Mouse (Mus musculus) CH12.LX (cell line): ENCODE measurements around the gene Rap1b. TPM values are rescaled to one million over a fixed set of nuclear protein-coding genes. Genes with fewer than 3 reads are reported as not detected.

Experiments
- DNase-seq: peaks from one replicate; pipeline ENCODE4 v3.0.0-alpha.2; 2013; ENCODE audit errors: extremely low read depth
- H3K27ac ChIP-seq: 2 replicates; pipeline ENCODE4 v1.5.1; 2012; ENCODE audit warnings: low read depth, mild to moderate bottlenecking, control low read depth, moderate library complexity; ENCODE audit not compliant: insufficient read depth
- H3K27me3 ChIP-seq: replicated peaks from 2 replicates; pipeline ENCODE3; 2012; ENCODE audit warnings: inconsistent platforms
- H3K36me3 ChIP-seq, 2 experiments: replicated peaks in 1 of 2; 2 replicates each; pipeline versions ENCODE3 to v1.6.1; 2012; ENCODE audit warnings: inconsistent platforms in 1 of 2, low read length in 1 of 2, mild to moderate bottlenecking in 1 of 2, mixed read lengths in 1 of 2, moderate library complexity in 1 of 2; ENCODE audit not compliant: control insufficient read depth in 1 of 2, insufficient read depth in 1 of 2
- H3K4me1 ChIP-seq, 2 experiments: 2 replicates each; pipeline ENCODE4 v1.6.1; 2012; ENCODE audit warnings: inconsistent platforms in 1 of 2, moderate library complexity in 1 of 2; ENCODE audit not compliant: insufficient read depth in 2 of 2, control insufficient read depth in 1 of 2
- H3K4me2 ChIP-seq: 2 replicates; pipeline ENCODE4 v1.6.1; 2012; ENCODE audit warnings: low read depth, mild to moderate bottlenecking, control low read depth; ENCODE audit not compliant: poor library complexity, insufficient read depth, severe bottlenecking
- H3K4me3 ChIP-seq, 3 experiments: fragments of 150-350 bp in 1 of 3; sonication (generic) in 1 of 3; replicated peaks in 1 of 3; 2 replicates each; pipeline versions ENCODE3 to v1.5.1; 2011 to 2012; ENCODE audit warnings: low read depth in 2 of 3, low read length in 2 of 3, mild to moderate bottlenecking in 2 of 3, moderate library complexity in 2 of 3, control low read depth in 1 of 3, improper control_type of control experiment in 1 of 3, inconsistent platforms in 1 of 3, mixed read lengths in 1 of 3; ENCODE audit not compliant: poor library complexity in 1 of 3
- H3K79me2 ChIP-seq: replicated peaks from 2 replicates; pipeline ENCODE4 v1.6.1; 2012; ENCODE audit warnings: mild to moderate bottlenecking, moderate library complexity; ENCODE audit not compliant: control insufficient read depth, poor library complexity, insufficient read depth, severe bottlenecking; ENCODE audit errors: extremely low read depth
- H3K9ac ChIP-seq: 2 replicates; pipeline ENCODE4 v1.6.1; 2012; ENCODE audit warnings: low read depth, mild to moderate bottlenecking, control low read depth, moderate library complexity; ENCODE audit not compliant: insufficient read depth
- H3K9me3 ChIP-seq: replicated peaks from 2 replicates; pipeline ENCODE3; 2012; ENCODE audit warnings: low read length, inconsistent platforms, mixed read lengths
- CHD1 ChIP-seq: IDR thresholded peaks from 2 replicates; pipeline ENCODE4 v1.6.1; 2012; ENCODE audit warnings: low read depth, low read length, improper control_type of control experiment, inconsistent platforms
- CHD2 ChIP-seq: IDR thresholded peaks from 2 replicates; pipeline ENCODE4 v1.6.1; 2011; ENCODE audit warnings: low read length, improper control_type of control experiment
- E2F4 ChIP-seq: IDR thresholded peaks from 2 replicates; pipeline ENCODE4 v1.6.1; 2011; ENCODE audit warnings: low read depth, low read length, improper control_type of control experiment; ENCODE audit not compliant: insufficient replicate concordance
- ELF1 ChIP-seq: IDR thresholded peaks from 2 replicates; pipeline ENCODE4 v1.6.1; 2014; ENCODE audit warnings: low read depth, mild to moderate bottlenecking, inconsistent platforms, low read length, improper control_type of control experiment
- EP300 ChIP-seq: IDR thresholded peaks from 2 replicates; pipeline ENCODE4 v1.6.1; 2011; ENCODE audit warnings: low read length, improper control_type of control experiment
- ETS1 ChIP-seq: conservative IDR thresholded peaks from 2 replicates; pipeline ENCODE4 v1.6.1; 2012; ENCODE audit warnings: low read depth, mild to moderate bottlenecking, inconsistent platforms, low read length, improper control_type of control experiment, moderate library complexity
- GABPA ChIP-seq: IDR thresholded peaks from 2 replicates; pipeline ENCODE4 v1.6.1; 2012; ENCODE audit warnings: low read depth, low read length, improper control_type of control experiment, inconsistent platforms; ENCODE audit not compliant: insufficient replicate concordance
- HCFC1 ChIP-seq: IDR thresholded peaks from 2 replicates; pipeline ENCODE4 v1.6.1; 2012; ENCODE audit warnings: low read depth, mild to moderate bottlenecking, inconsistent platforms, low read length, improper control_type of control experiment
- IRF4 ChIP-seq: IDR thresholded peaks from 2 replicates; pipeline ENCODE4 v1.6.1; 2014; ENCODE audit warnings: low read depth, mild to moderate bottlenecking, inconsistent platforms, low read length, improper control_type of control experiment
- JUN ChIP-seq: IDR thresholded peaks from 2 replicates; pipeline ENCODE4 v1.6.1; 2011; ENCODE audit warnings: low read depth, mild to moderate bottlenecking, low read length, improper control_type of control experiment, moderate library complexity; ENCODE audit not compliant: insufficient read depth
- JUND ChIP-seq: conservative IDR thresholded peaks from 2 replicates; pipeline ENCODE4 v1.6.1; 2011; ENCODE audit warnings: low read depth, low read length, improper control_type of control experiment
- MAFK ChIP-seq: IDR thresholded peaks from 2 replicates; pipeline ENCODE4 v1.6.1; 2011; ENCODE audit warnings: low read length, improper control_type of control experiment; ENCODE audit not compliant: insufficient replicate concordance
- MEF2A ChIP-seq: IDR thresholded peaks from 2 replicates; pipeline ENCODE4 v1.6.1; 2014; ENCODE audit warnings: low read depth, mild to moderate bottlenecking, inconsistent platforms, low read length, improper control_type of control experiment, borderline replicate concordance
- MXI1 ChIP-seq: IDR thresholded peaks from 2 replicates; pipeline ENCODE4 v1.6.1; 2011; ENCODE audit warnings: mild to moderate bottlenecking, low read depth, low read length, improper control_type of control experiment
- MYC ChIP-seq: IDR thresholded peaks from 2 replicates; pipeline ENCODE4 v1.6.1; 2011; ENCODE audit warnings: low read depth, mild to moderate bottlenecking, improper control_type of control experiment, low read length
- NELFE ChIP-seq: IDR thresholded peaks from 2 replicates; pipeline ENCODE4 v1.6.1; 2011; ENCODE audit warnings: low read depth, low read length, improper control_type of control experiment
- NRF1 ChIP-seq: IDR thresholded peaks from 2 replicates; pipeline ENCODE4 v1.6.1; 2014; ENCODE audit warnings: low read depth, mild to moderate bottlenecking, inconsistent platforms, low read length, improper control_type of control experiment, moderate library complexity
- POLR2AphosphoS2 ChIP-seq: IDR thresholded peaks from 2 replicates; pipeline ENCODE4 v1.6.1; 2011; ENCODE audit warnings: low read depth, low read length, improper control_type of control experiment
- RAD21 ChIP-seq: IDR thresholded peaks from 2 replicates; pipeline ENCODE4 v1.6.1; 2011; ENCODE audit warnings: low read depth, mild to moderate bottlenecking, low read length, improper control_type of control experiment, moderate library complexity
- SIN3A ChIP-seq: IDR thresholded peaks from 2 replicates; pipeline ENCODE4 v1.6.1; 2012; ENCODE audit warnings: low read length, improper control_type of control experiment, inconsistent platforms
- SMC3 ChIP-seq: IDR thresholded peaks from 2 replicates; pipeline ENCODE4 v1.6.1; 2011; ENCODE audit warnings: low read depth, low read length, improper control_type of control experiment
- TCF12 ChIP-seq: IDR thresholded peaks from 2 replicates; pipeline ENCODE4 v1.6.1; 2014; ENCODE audit warnings: low read depth, mild to moderate bottlenecking, inconsistent platforms, low read length, improper control_type of control experiment
- USF1 ChIP-seq: IDR thresholded peaks from 2 replicates; pipeline ENCODE4 v1.6.1; 2014; ENCODE audit warnings: low read depth, mild to moderate bottlenecking, inconsistent platforms, low read length, improper control_type of control experiment
- ZC3H11A ChIP-seq: IDR thresholded peaks from 2 replicates; pipeline ENCODE4 v1.6.1; 2012; ENCODE audit warnings: low read depth, mild to moderate bottlenecking, inconsistent platforms, low read length, improper control_type of control experiment
- dilution Hi-C: fragments of 300-500 bp; cut with MboI; formaldehyde crosslinking; loops from 2 replicates; pipeline ENCODE4 v1.14.3; 2020; ENCODE audit warnings: low sequenced_read_pairs; ENCODE audit not compliant: extremely low pct_unique_long_range_greater_than_20kb, extremely low pct_ligation_motif_present
- in situ Hi-C: fragments of 300-500 bp; cut with MboI; formaldehyde crosslinking; loops from 3 replicates; pipeline ENCODE4 v1.14.3; 2019; ENCODE audit warnings: low sequenced_read_pairs, low pct_ligation_motif_present, low pct_unique_long_range_greater_than_20kb, mixed read lengths
- polyA plus RNA-seq: library from polyadenylated mRNA; unstranded; fragments of >175 nt; gene quantifications from 2 replicates; pipeline ENCODE4 v1.2.1, GENCODE M21; 2012; ENCODE audit warnings: low read depth; ENCODE audit not compliant: insufficient read length
- total RNA-seq, 2 experiments: library from RNA; depleted of rRNA; stranded (reverse); fragments of 300-350 nt in 1 of 2; fragments of >200 nt in 1 of 2; gene quantifications; 2 replicates each; pipeline ENCODE4 v1.2.3; 2012 to 2014

Rap1b gene
- total and polyA plus RNA-seq, 3 experiments, result 37.0 to 214 (median 205) TPM

- peaks cover 0 to 8% of the 10 kb centered on the region in 2 experiments; a peak in 2 of 4 replicates for H3K4me1 ChIP-seq
- no peak for DNase-seq
- H3K27ac ChIP-seq, result no peak overlapping the region
- H3K79me2 ChIP-seq, result no peaks in the 10 kb centered on the region
- no peaks in the 10 kb centered on the region for H3K36me3 ChIP-seq
- no peak overlapping the region for H3K4me2 ChIP-seq
- in situ Hi-C loops, result no loop called here
- H3K4me3 ChIP-seq, result no peak overlapping the region
- H3K27me3 ChIP-seq, result no peaks in the 10 kb centered on the region
- no peak for TF ChIP-seq RAD21
- TF ChIP-seq NRF1, result no peak
- no peak for TF ChIP-seq SIN3A
- no peak for TF ChIP-seq NELFE
- no peak for TF ChIP-seq ZC3H11A
- TF ChIP-seq CHD1, result no peak
- TF ChIP-seq MAFK, result no peak
- TF ChIP-seq USF1, result no peak
- no peak for TF ChIP-seq IRF4
- no peak for TF ChIP-seq SMC3
- no peak for TF ChIP-seq JUND
- no peak for TF ChIP-seq HCFC1
- no peak for TF ChIP-seq GABPA
- no peak for TF ChIP-seq JUN
- no peak for TF ChIP-seq E2F4
- TF ChIP-seq MEF2A, result no peak
- TF ChIP-seq, all 38 proteins: peak for 0
- Histone ChIP-seq H3K9ac (no peak overlapping the region), H3K9me3 (peaks cover 2% of the 10 kb centered on the region)
- dilution Hi-C loops, result no loop called here
Measured at GRCm38 (mm10) chr10:117798436-117799035, 47.3 kb downstream of the Rap1b start.

GRCm38 (mm10) chr10:117797684-117798083 lies 48.2 kb downstream of the Rap1b start:
- no peak for DNase-seq

More at GRCm38 (mm10) chr10:117797684-117798083, 48.2 kb downstream of the Rap1b start:
- no peak overlapping the region for H3K9ac ChIP-seq
- H3K79me2 ChIP-seq, result no peaks in the 10 kb centered on the region
- TF ChIP-seq MYC (no peak), ETS1 (no peak), CHD2 (no peak), IRF4 (no peak), TCF12 (no peak), E2F4 (no peak), NRF1 (no peak), MXI1 (no peak), ELF1 (no peak), MEF2A (no peak), EP300 (no peak), SMC3 (no peak), USF1 (no peak), POLR2AphosphoS2 (no peak)
- in situ Hi-C loops, result no loop called here
- H3K36me3 ChIP-seq, result no peaks in the 10 kb centered on the region
- no peak overlapping the region for H3K4me2 ChIP-seq
- H3K4me1 ChIP-seq, result peaks cover 0 to 12% of the 10 kb centered on the region in 2 experiments; a peak in 2 of 4 replicates
- peaks cover 2% of the 10 kb centered on the region for H3K9me3 ChIP-seq
- dilution Hi-C loops, result no loop called here
- H3K4me3 ChIP-seq, result no peak overlapping the region
- H3K27ac ChIP-seq, result no peak overlapping the region
- H3K27me3 ChIP-seq, result no peaks in the 10 kb centered on the region
